Mouse (Mus musculus): ENCODE measurements around the gene 4931429L15Rik.

4931429L15Rik gene

GRCm38 (mm10) chr9:46327706-46328571 is 8.2 kb upstream of the 4931429L15Rik start:
- DNase-seq: peak; percentile 49

DNA sequence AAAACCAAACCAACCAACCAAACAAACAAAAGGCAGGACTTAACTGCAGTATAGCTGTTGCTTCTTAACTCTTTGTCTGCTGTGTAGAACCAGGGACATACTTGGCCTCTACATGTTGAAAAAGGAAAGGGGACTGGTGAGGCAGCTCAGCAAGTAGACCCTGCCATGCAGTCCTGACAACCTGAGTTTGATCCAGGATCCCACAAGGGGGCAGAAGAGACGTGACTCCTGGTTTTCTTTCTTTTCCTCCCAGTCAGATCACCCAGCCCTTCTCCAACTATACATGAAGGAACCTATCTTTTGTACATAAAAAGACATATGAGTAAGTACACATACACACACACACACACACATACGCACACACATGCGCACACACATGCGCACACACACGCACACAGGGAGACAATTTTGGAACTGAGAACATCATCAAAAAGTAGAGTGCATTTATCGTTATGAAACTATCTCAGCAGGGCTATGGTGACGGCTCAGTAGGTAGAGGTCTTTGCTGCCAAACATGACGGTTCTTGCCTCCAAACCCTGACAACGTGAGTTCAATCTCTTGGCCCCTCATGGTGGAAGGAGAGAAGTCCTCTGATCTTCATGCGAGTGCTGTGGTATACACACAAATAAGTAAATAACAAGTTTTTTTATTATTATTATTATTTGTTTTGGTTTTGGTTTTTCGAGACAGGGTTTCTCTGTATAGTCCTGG is 7.1 kb upstream of the 4931429L15Rik start:
- DNase-seq: peak; percentile 13

- peak; percentile 1 for DNase-seq
Measured at GRCm38 (mm10) chr9:46320461-46320860, 675 bp upstream of the 4931429L15Rik start.

DNA sequence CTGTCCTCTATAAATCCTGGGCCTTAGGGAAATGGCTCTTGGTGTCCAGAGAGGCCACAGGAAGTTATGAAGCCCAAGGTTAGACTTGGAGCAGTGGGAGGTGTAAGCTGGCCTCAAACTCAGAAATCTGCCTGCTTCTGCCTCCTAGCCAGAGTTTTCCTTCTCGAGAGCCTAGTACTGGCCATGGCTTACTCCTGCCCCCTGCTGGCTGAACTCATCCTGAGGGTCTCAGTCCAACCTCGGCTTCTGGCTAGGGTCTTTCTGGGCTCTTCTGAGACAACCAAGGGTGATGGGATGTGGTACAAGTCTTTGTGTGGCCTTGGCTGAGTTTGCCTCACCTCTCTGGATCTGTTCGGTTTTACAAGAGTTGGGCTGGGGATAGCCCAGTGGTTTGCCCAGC is 1.8 kb downstream of the 4931429L15Rik start:
- DNase-seq: no peak

DNA sequence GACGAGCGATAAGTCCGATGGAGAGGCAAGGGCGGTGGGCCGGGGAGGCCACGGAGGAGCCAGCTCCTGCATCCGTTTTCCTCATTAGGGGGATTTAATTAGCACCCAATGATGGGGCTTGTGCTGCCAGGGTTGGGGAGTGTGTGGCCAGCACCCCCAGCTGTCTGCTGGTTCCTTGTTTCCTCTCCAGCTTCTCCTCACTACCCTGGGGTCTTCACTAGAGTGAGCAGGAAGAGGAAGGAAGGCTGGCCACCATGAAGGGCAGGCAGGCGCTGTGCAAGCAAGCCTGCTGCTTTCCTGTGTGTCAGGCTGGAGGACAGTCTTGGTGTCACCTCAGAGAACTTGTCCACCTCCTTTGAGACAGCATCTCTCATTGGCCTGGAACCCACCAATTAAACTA is 2.9 kb downstream of the 4931429L15Rik start:
- no peak for DNase-seq

DNA sequence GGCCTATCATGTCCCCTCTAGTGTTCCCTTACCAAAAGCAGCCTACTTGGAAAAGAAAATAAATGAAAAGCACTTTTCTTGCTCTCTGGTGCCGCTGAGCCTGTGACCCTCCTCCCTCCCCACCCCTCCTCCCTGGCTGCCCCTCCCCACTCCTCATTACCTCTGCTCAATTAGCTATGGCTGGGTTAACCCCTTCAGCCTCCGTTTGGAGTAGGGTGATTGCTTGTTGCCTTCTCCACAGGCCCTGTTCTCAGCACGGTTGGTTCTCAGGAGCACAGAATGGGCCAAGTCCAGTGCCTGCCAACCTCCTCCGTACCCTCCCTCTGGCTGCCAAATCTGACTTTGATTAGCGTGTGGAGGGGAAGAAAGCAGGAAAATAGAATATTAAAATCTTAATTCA is 3.4 kb downstream of the 4931429L15Rik start:
- no peak for DNase-seq

GRCm38 (mm10) chr9:46315807-46316365 is 3.9 kb downstream of the 4931429L15Rik start:
- DNase-seq: no peak

GRCm38 (mm10) chr9:46314921-46315320 is 4.9 kb downstream of the 4931429L15Rik start:
- no peak for DNase-seq

- DNase-seq: peak; percentile 78
Measured at GRCm38 (mm10) chr9:46314507-46314906, 5.3 kb downstream of the 4931429L15Rik start.

GRCm38 (mm10) chr9:46309121-46309520 is 10.7 kb downstream of the 4931429L15Rik start:
- no peak for DNase-seq

DNA sequence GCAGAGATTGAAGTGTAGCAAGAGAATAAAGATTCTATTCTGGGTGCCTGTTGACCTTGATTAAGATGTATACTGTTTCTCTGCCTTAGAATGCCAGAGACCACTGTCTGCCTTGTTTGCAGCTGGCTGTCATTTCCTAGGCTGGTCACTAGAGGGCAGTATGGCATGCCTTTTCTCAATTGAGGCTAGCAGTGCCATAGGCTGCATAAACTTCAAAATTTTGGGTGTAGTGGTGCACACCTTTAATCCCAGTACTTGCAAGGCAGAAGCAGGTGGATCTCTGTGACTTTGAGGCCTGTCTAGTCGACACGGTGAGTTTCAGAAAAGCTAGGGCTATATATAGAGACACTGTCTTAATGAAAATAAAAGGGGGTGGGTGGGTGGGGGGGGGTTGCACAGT is 17.6 kb downstream of the 4931429L15Rik start:
- DNase-seq: no peak

GRCm38 (mm10) chr9:46298381-46298780 is 21.4 kb downstream of the 4931429L15Rik start:
- no peak for DNase-seq

- DNase-seq: peak; percentile 85
Measured at GRCm38 (mm10) chr9:46282631-46283436, 37.0 kb downstream of the 4931429L15Rik start, which contains the start of gene Bud13. Gene Bud13 (plus strand): TSS chr9:46283008.

GRCm38 (mm10) chr9:46274494-46274893 is 45.3 kb downstream of the 4931429L15Rik start:
- no peak for DNase-seq

DNA sequence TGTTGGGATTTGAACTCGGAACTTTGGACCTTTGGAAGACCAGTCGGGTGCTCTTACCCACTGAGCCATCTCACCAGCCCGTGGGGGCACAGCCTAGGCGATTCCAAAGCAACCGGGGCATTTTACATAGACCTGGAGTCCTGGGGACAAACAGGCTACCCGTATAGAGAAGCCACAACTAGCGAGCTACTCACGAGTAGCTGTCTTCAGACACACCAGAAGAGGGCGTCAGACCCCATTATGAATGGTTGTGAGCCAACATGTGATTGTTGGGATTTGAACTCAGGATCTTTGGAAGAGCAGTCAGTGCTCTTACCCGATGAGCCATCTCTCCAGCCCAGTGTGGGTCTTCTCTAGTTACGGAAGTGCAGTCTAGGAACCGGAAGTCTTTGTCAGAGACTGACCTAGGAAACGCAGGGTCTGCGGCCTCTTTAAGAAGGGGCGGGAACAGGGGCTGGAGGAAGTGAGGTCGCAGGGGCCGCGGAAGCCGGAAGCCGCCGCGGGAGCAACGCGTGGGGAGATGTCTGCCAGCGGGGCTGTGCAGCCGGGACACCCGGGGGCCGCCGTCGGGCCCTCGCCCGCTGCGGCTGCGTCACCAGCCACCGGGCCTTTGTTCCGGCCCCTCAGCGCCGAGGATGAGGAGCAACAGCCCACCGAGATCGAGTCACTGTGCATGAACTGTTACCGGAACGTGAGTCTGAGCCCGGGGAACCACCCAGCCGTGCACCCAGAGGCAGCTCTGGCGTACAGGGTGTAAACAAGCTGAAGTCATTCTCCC is 46.9 kb downstream of the 4931429L15Rik start, which contains the start of gene Zpr1:
Zpr1 (plus strand) TSS at position 388 of the 778 bp plus-strand sequence.
- peak; percentile 88 for DNase-seq

- no peak for DNase-seq
Measured at GRCm38 (mm10) chr9:46272070-46272469, 47.7 kb downstream of the 4931429L15Rik start.

GRCm38 (mm10) chr9:46270782-46271181 is 49.0 kb downstream of the 4931429L15Rik start:
- no peak for DNase-seq

- DNase-seq: no peak
Measured at GRCm38 (mm10) chr9:46269125-46269524, 50.7 kb downstream of the 4931429L15Rik start.

DNA sequence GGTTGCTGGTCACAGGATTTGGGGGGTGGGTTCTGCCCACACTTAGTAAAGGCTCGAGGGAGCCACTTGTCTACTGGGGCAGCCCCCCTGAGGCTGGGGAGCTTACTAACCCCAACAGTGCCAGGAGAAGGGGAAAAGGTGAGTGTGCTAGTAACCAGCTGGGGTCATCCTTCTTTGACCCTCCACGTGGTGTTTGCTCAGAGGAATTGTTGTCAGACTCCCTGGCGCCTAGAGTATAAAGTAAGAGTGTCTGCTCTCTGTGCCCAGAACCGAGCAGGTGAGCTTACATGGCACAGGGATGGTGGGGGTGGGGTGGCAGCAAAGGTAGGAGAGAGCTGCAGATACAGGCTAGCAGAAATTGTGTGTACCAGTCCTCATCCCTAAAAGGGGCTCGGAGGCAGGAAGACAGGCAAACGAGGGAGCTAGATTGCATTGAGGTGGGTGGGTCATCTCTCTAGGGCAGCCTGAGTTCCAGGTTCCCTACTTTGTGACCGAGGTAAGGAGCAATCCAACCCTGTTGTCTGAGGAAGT is 51.4 kb downstream of the 4931429L15Rik start, which contains the start of gene Apoa5:
Apoa5 (plus strand) TSS at position 291 of the 531 bp plus-strand sequence.
- DNase-seq: no peak

DNA sequence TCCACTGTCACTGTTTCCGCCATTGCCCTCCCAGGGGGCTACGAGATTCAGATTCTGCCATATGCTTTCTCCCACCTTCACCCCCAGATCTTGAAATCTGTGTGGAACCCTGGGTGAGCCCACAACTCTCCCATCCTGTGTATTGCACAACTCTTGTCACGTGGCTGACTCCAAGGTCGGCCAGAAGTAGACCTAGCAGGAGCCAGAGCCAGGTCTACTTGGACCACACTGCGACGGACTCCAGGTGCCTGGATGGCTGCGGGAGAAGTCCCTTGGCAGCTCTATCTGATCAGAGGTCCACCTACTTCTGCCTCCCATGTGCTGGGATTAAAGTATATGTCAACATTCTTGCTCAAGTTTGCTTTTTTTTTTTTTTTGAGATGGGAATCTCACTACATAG is 58.7 kb downstream of the 4931429L15Rik start:
- no peak for DNase-seq

DNA sequence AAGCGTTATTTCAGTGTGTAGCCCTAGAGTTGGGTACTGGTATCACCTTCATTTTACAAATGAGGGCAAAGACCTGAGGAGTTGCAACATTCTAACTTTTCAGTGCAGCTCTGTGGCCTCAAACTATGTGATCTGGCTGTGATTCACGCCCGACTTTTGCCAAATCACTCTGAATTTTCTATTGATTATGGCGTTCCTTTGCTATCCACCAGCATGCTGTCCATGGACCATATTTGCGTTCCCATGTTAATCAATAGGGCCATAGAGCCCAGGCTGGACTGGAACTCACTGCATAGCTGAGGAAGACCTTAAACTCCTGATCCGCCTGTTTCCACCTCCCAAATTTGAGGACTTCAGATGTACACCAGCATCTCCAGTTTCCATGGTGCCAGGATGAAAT is 60.7 kb downstream of the 4931429L15Rik start:
- DNase-seq: no peak

Data from cerebellum, adult 11-12 months (tissue).